Mouse (Mus musculus): ENCODE measurements around the gene Il3.

DNA sequence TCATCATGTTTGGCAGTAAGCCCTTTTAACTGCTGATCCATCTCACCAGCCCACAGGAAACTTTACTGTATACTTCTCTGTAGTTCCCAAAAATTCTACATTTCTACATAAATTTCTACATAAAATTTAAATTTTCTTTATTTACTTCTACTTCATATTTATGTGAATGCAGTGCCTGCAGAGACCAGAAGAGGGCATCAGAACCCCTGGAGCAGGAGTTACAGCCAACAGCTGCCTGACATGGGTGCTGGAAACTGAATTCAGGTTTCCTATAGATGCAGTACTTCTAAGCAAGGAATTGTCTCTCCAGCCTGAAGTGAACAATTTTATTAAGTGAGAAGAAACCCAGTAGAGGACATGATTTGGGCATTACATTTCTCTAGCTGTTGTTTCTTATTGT is 31.7 kb upstream of the Il3 start:
- TF ChIP-seq CTCF (IDR thresholded peaks at IDR 0.05; ENCODE audit: borderline replicate concordance, insufficient read depth, low read depth, low read length) (no peak), POLR2A (IDR thresholded peaks at IDR 0.05; ENCODE audit: borderline replicate concordance, insufficient read depth, low read length) (no peak)

Measured in cerebellum, adult 2 months (tissue).